Mouse (Mus musculus) layer of hippocampus, adult 11-12 months (tissue): ENCODE measurements at regions not wholly inside any gene's neighbourhood (a gene's known extent, or its start where the extent isn't known, plus 50 kb on each side); places are given as distances from the start of the nearest gene placed in this dataset.
"Not testable (repeated sequence)": the region's sequence is repeated elsewhere in the genome, so short reads cannot be mapped to it uniquely, and the experiment has no call there.

Experiments used
- DNase-seq: peaks from one replicate; pipeline ENCODE4 v3.0.0; 2022; ENCODE audit warnings: low spot score

GRCm38 (mm10) chr8:5523281-5523680 is 418.1 kb upstream of the Slc10a2 start:
- DNase-seq = no peak

GRCm38 (mm10) chr8:5495861-5496260 is 390.7 kb upstream of the Slc10a2 start:
- no peak for DNase-seq

GRCm38 (mm10) chr8:5490491-5490890 is 385.3 kb upstream of the Slc10a2 start:
- DNase-seq = no peak

- DNase-seq = no peak
Observed at GRCm38 (mm10) chr8:5482938-5483337, 377.8 kb upstream of the Slc10a2 start.

GRCm38 (mm10) chr8:5472999-5473398 is 367.8 kb upstream of the Slc10a2 start:
- no peak for DNase-seq

GRCm38 (mm10) chr8:5472582-5472981 is 367.4 kb upstream of the Slc10a2 start:
- DNase-seq = no peak

GRCm38 (mm10) chr8:5457619-5458018 is 352.5 kb upstream of the Slc10a2 start:
- DNase-seq = no peak

GRCm38 (mm10) chr8:5453469-5453868 is 348.3 kb upstream of the Slc10a2 start:
- DNase-seq = no peak

- not testable (repeated sequence) for DNase-seq
Observed at GRCm38 (mm10) chr8:5442243-5442642, 337.1 kb upstream of the Slc10a2 start.

GRCm38 (mm10) chr8:5440404-5440803 is 335.3 kb upstream of the Slc10a2 start:
- DNase-seq = not testable (repeated sequence)

GRCm38 (mm10) chr8:5439054-5439453 is 333.9 kb upstream of the Slc10a2 start:
- DNase-seq = no peak

GRCm38 (mm10) chr8:5428303-5428971 is 323.3 kb upstream of the Slc10a2 start:
- DNase-seq = no peak

GRCm38 (mm10) chr8:5416841-5417240 is 311.7 kb upstream of the Slc10a2 start:
- not testable (repeated sequence) for DNase-seq

- no peak for DNase-seq
Observed at GRCm38 (mm10) chr8:5384851-5385250, 279.7 kb upstream of the Slc10a2 start.

- DNase-seq = no peak
Observed at GRCm38 (mm10) chr8:5378001-5378400, 272.9 kb upstream of the Slc10a2 start.

GRCm38 (mm10) chr8:5339953-5340352 is 234.8 kb upstream of the Slc10a2 start:
- no peak for DNase-seq

- DNase-seq = no peak
Observed at GRCm38 (mm10) chr8:5314594-5314993, 209.4 kb upstream of the Slc10a2 start.

- DNase-seq = no peak
Observed at GRCm38 (mm10) chr8:5299982-5300381, 194.8 kb upstream of the Slc10a2 start.

GRCm38 (mm10) chr8:5297190-5297589 is 192.0 kb upstream of the Slc10a2 start:
- DNase-seq = no peak

- DNase-seq = no peak
Observed at GRCm38 (mm10) chr8:5285708-5286161, 180.6 kb upstream of the Slc10a2 start.

GRCm38 (mm10) chr8:5283799-5284198 is 178.6 kb upstream of the Slc10a2 start:
- DNase-seq = no peak

- DNase-seq = no peak
Observed at GRCm38 (mm10) chr8:5262316-5262715, 157.2 kb upstream of the Slc10a2 start.

- DNase-seq = peak; percentile 10
Observed at GRCm38 (mm10) chr8:5241871-5242270, 136.7 kb upstream of the Slc10a2 start.
